Mouse (Mus musculus): ENCODE measurements around the gene Gm21987.

Gene Gm21987

GRCm38 (mm10) chr16:38371705-38372296, 25.0 kb downstream of the Gm21987 start:
- no peak for DNase-seq (ENCODE audit: low spot score)

GRCm38 (mm10) chr16:38372876-38373275, 26.0 kb downstream of the Gm21987 start:
- no peak for DNase-seq (ENCODE audit: low spot score)

- no peak for DNase-seq (ENCODE audit: low spot score)
Measured at GRCm38 (mm10) chr16:38373439-38373838, 26.6 kb downstream of the Gm21987 start.

- no peak for DNase-seq (ENCODE audit: low spot score)
Measured at GRCm38 (mm10) chr16:38373941-38374340, 27.1 kb downstream of the Gm21987 start.

GRCm38 (mm10) chr16:38374379-38375140, 27.7 kb downstream of the Gm21987 start:
- DNase-seq (ENCODE audit: low spot score) = no peak

- no peak for DNase-seq (ENCODE audit: low spot score)
Measured at GRCm38 (mm10) chr16:38375182-38375581, 28.3 kb downstream of the Gm21987 start.

- DNase-seq (ENCODE audit: low spot score) = no peak
Measured at GRCm38 (mm10) chr16:38376163-38376840, 29.5 kb downstream of the Gm21987 start.

- DNase-seq (ENCODE audit: low spot score) = no peak
Measured at GRCm38 (mm10) chr16:38376841-38377249, 30.0 kb downstream of the Gm21987 start.

GRCm38 (mm10) chr16:38377546-38377945, 30.7 kb downstream of the Gm21987 start:
- DNase-seq (ENCODE audit: low spot score) = no peak

GRCm38 (mm10) chr16:38378591-38378990, 31.8 kb downstream of the Gm21987 start:
- DNase-seq (ENCODE audit: low spot score) = no peak

- no peak for DNase-seq (ENCODE audit: low spot score)
Measured at GRCm38 (mm10) chr16:38379088-38379487, 32.2 kb downstream of the Gm21987 start.

GRCm38 (mm10) chr16:38379493-38379892, 32.7 kb downstream of the Gm21987 start:
- DNase-seq (ENCODE audit: low spot score) = no peak

- no peak for DNase-seq (ENCODE audit: low spot score)
Measured at GRCm38 (mm10) chr16:38379926-38380325, 33.1 kb downstream of the Gm21987 start.

- DNase-seq (ENCODE audit: low spot score) = no peak
Measured at GRCm38 (mm10) chr16:38383683-38384082, 36.8 kb downstream of the Gm21987 start.

- no peak for DNase-seq (ENCODE audit: low spot score)
Measured at GRCm38 (mm10) chr16:38385184-38385634, 38.4 kb downstream of the Gm21987 start.

- no peak for DNase-seq (ENCODE audit: low spot score)
Measured at GRCm38 (mm10) chr16:38385700-38386099, 38.9 kb downstream of the Gm21987 start.

GRCm38 (mm10) chr16:38387389-38387788, 40.5 kb downstream of the Gm21987 start:
- DNase-seq (ENCODE audit: low spot score) = no peak

- DNase-seq (ENCODE audit: low spot score) = no peak
Measured at GRCm38 (mm10) chr16:38388757-38389156, 41.9 kb downstream of the Gm21987 start.

- no peak for DNase-seq (ENCODE audit: low spot score)
Measured at GRCm38 (mm10) chr16:38389284-38389893, 42.5 kb downstream of the Gm21987 start.

GRCm38 (mm10) chr16:38390322-38390721, 43.5 kb downstream of the Gm21987 start:
- no peak for DNase-seq (ENCODE audit: low spot score)

- DNase-seq (ENCODE audit: low spot score) = no peak
Measured at GRCm38 (mm10) chr16:38392126-38392894, 45.5 kb downstream of the Gm21987 start.

GRCm38 (mm10) chr16:38394191-38394618, 47.4 kb downstream of the Gm21987 start:
- DNase-seq (ENCODE audit: low spot score) = no peak
